ENCODE assay signal across 8 mouse cellular contexts in genomic region chr5:135168063-135169062, GRCm38 (mm10). TPM values are rescaled to one million over a fixed set of nuclear protein-coding genes. Genes with fewer than 3 reads are reported as not detected.
DNase-seq lines count a peak whose midpoint lies in the region; ATAC-seq and TF ChIP-seq lines count a peak whose summit lies in the region.

Gene Bcl7b (plus strand): TSS chr5:135168283.

- H3K27me3 ChIP-seq in E14TG2a.4 (ENCODE audit: insufficient read depth, low read length) = no peaks in the 10 kb centered on the region
- no peaks in the 10 kb centered on the region for H3K27me3 ChIP-seq in forebrain, embryonic 12.5 days
- no peaks in the 10 kb centered on the region for H3K27me3 ChIP-seq in heart, postnatal 0 days (ENCODE audit: control insufficient read depth, insufficient read depth, low read length)
- no peaks in the 10 kb centered on the region for H3K27me3 ChIP-seq in liver, embryonic 16.5 days (ENCODE audit: control insufficient read depth, insufficient read depth, low read depth, low read length)
- no peaks in the 10 kb centered on the region for H3K27me3 ChIP-seq in neural tube, embryonic 13.5 days
- H3K27me3 ChIP-seq in testis, adult 2 months (ENCODE audit: control insufficient read depth, insufficient read depth, low read length) = no peaks in the 10 kb centered on the region

- H3K27ac ChIP-seq in forebrain, embryonic 12.5 days = peak within 1 kb of the TSS; percentile 99
- peak within 1 kb of the TSS; percentile 98 for H3K27ac ChIP-seq in heart, postnatal 0 days (ENCODE audit: low read depth)
- H3K27ac ChIP-seq in liver, embryonic 16.5 days (ENCODE audit: low read length) = peak within 1 kb of the TSS; percentile 95
- H3K27ac ChIP-seq in neural tube, embryonic 13.5 days (replicated peaks) = peak within 1 kb of the TSS; percentile 100
- peak within 1 kb of the TSS; percentile 98 for H3K27ac ChIP-seq in testis, adult 2 months (ENCODE audit: control insufficient read depth, insufficient read depth, low read depth, low read length)

- H3K4me3 ChIP-seq in E14TG2a.4 (replicated peaks; ENCODE audit: low read length) = peak within 1 kb of the TSS; percentile 91
- peak within 1 kb of the TSS; percentile 74 for H3K4me3 ChIP-seq in forebrain, embryonic 12.5 days (replicated peaks)
- peak within 1 kb of the TSS; percentile 79 for H3K4me3 ChIP-seq in heart, postnatal 0 days (ENCODE audit: low read depth, low read length)
- peak within 1 kb of the TSS; percentile 91 for H3K4me3 ChIP-seq in liver, embryonic 16.5 days (ENCODE audit: low read depth, low read length)
- H3K4me3 ChIP-seq in neural tube, embryonic 13.5 days = peak within 1 kb of the TSS; percentile 65
- H3K4me3 ChIP-seq in testis, adult 2 months (ENCODE audit: control insufficient read depth, low read depth, low read length) = peak within 1 kb of the TSS; percentile 91

- peaks cover 45% of the 10 kb centered on the region for H3K36me3 ChIP-seq in E14TG2a.4 (ENCODE audit: insufficient read depth, low read length)
- H3K36me3 ChIP-seq in forebrain, embryonic 12.5 days (replicated peaks) = peaks cover 25% of the 10 kb centered on the region
- peaks cover 24% of the 10 kb centered on the region for H3K36me3 ChIP-seq in heart, postnatal 0 days (replicated peaks; ENCODE audit: control insufficient read depth, insufficient read depth, low read length)
- peaks cover 11% of the 10 kb centered on the region for H3K36me3 ChIP-seq in liver, embryonic 16.5 days (ENCODE audit: control insufficient read depth, insufficient read depth)
- peaks cover 25% of the 10 kb centered on the region for H3K36me3 ChIP-seq in neural tube, embryonic 13.5 days
- no peaks in the 10 kb centered on the region; the same call in none of the 2 replicates for H3K36me3 ChIP-seq in testis, adult 2 months (ENCODE audit: control insufficient read depth, insufficient read depth, low read length)

- peak; percentile 95 for DNase-seq in c-Kit-positive CD71-positive TER-119-positive erythroid progenitor cells, embryonic 14.5 days (ENCODE audit: low spot score)
- peak; percentile 96 for DNase-seq in heart, postnatal 0 days (ENCODE audit: low spot score)
- DNase-seq in kidney, postnatal 4 days = peak; percentile 96 to 98

- peak; percentile 69; the same call in 1 of the 2 replicates for TF ChIP-seq EP300 in heart, postnatal 0 days (IDR thresholded peaks at IDR 0.05; ENCODE audit: low read depth)

- peak; percentile 86 for TF ChIP-seq POLR2A in testis, adult 2 months (IDR thresholded peaks at IDR 0.05; ENCODE audit: control insufficient read depth, low read depth, low read length)

- whole genome bisulfite sequencing in forebrain, embryonic 12.5 days = 3% methylated on average over 95 of the region's 95 CpGs
- WGBS in heart, postnatal 0 days = 3% methylated on average over 75 of the region's 95 CpGs
- WGBS in liver, embryonic 16.5 days (ENCODE audit: insufficient replicate concordance) = 1% methylated on average over 86 of the region's 95 CpGs
- WGBS in neural tube, embryonic 13.5 days = 3% methylated on average over 71 of the region's 95 CpGs

- peak; percentile 98 for ATAC-seq in forebrain, embryonic 12.5 days (ENCODE audit: low FRiP score)
- peak; percentile 98 for ATAC-seq in heart, postnatal 0 days (ENCODE audit: insufficient read depth, low read depth)
- ATAC-seq in liver, embryonic 16.5 days (ENCODE audit: low read depth) = peak; percentile 98
- ATAC-seq in neural tube, embryonic 13.5 days (ENCODE audit: low read depth) = peak; percentile 99

- TF ChIP-seq CTCF in E14TG2a.4 (conservative IDR thresholded peaks at IDR 0.05; ENCODE audit: low read length) = no peak
- no peak for TF ChIP-seq CTCF in heart, postnatal 0 days (IDR thresholded peaks at IDR 0.05; ENCODE audit: low read depth)
- TF ChIP-seq CTCF in testis, adult 2 months (IDR thresholded peaks at IDR 0.05; ENCODE audit: control insufficient read depth, insufficient read depth, insufficient replicate concordance, low read depth, low read length) = 0 out of 2 replicates have a peak, but pooled peaks have one; percentile 2

- H3K4me2 ChIP-seq in forebrain, embryonic 12.5 days = peak within 1 kb of the TSS; percentile 89
- peak within 1 kb of the TSS; percentile 76 for H3K4me2 ChIP-seq in heart, postnatal 0 days (ENCODE audit: low read depth, low read length)
- H3K4me2 ChIP-seq in liver, embryonic 16.5 days (ENCODE audit: low read depth, low read length) = peak within 1 kb of the TSS; percentile 93
- peak within 1 kb of the TSS; percentile 98 for H3K4me2 ChIP-seq in neural tube, embryonic 13.5 days

- H3K9ac ChIP-seq in forebrain, embryonic 12.5 days = peak within 1 kb of the TSS; percentile 81
- H3K9ac ChIP-seq in heart, postnatal 0 days (replicated peaks; ENCODE audit: low read depth, low read length) = peak within 1 kb of the TSS; percentile 88
- peak within 1 kb of the TSS; percentile 95 for H3K9ac ChIP-seq in liver, embryonic 16.5 days (ENCODE audit: low read depth, low read length)
- peak within 1 kb of the TSS; percentile 95 for H3K9ac ChIP-seq in neural tube, embryonic 13.5 days

- no peaks in the 10 kb centered on the region for H3K9me3 ChIP-seq in E14TG2a.4 (ENCODE audit: low read length)
- no peaks in the 10 kb centered on the region for H3K9me3 ChIP-seq in forebrain, embryonic 12.5 days
- no peaks in the 10 kb centered on the region for H3K9me3 ChIP-seq in heart, postnatal 0 days (replicated peaks; ENCODE audit: control insufficient read depth, low read length)
- H3K9me3 ChIP-seq in liver, embryonic 16.5 days (replicated peaks; ENCODE audit: control insufficient read depth, low read length) = no peaks in the 10 kb centered on the region
- H3K9me3 ChIP-seq in neural tube, embryonic 13.5 days = no peaks in the 10 kb centered on the region

- peaks cover 67% of the 10 kb centered on the region for H3K4me1 ChIP-seq in E14TG2a.4 (replicated peaks; ENCODE audit: low read depth, low read length)
- H3K4me1 ChIP-seq in forebrain, embryonic 12.5 days = peaks cover 12% of the 10 kb centered on the region
- peaks cover 8% of the 10 kb centered on the region for H3K4me1 ChIP-seq in heart, postnatal 0 days (ENCODE audit: control insufficient read depth, insufficient read depth)
- peaks cover 21% of the 10 kb centered on the region for H3K4me1 ChIP-seq in liver, embryonic 16.5 days (ENCODE audit: control insufficient read depth, low read depth, low read length)
- peaks cover 22% of the 10 kb centered on the region for H3K4me1 ChIP-seq in neural tube, embryonic 13.5 days (replicated peaks)
- peaks cover 7% of the 10 kb centered on the region for H3K4me1 ChIP-seq in testis, adult 2 months (ENCODE audit: control insufficient read depth, insufficient read depth, low read length)

RNA-seq across cellular contexts. Expression of gene Bcl7b, which starts in this region (rescaled TPM):
- polyA plus RNA-seq in forebrain, embryonic 12.5 days (2016; fragmentation: Nextera tagmentation; extraction: Ambion mirVana) = 46.6 TPM in 2 replicates
- 10.6 and 23.2 TPM in 2 replicates for total RNA-seq in heart, postnatal 0 days (2014; rRNA removed; ENCODE audit: low replicate concordance)
- polyA plus RNA-seq in heart, postnatal 0 days (2015; fragmentation: Nextera tagmentation; extraction: Ambion mirVana) = 51.8 and 54.5 TPM in 2 replicates
- polyA plus RNA-seq in liver, embryonic 16.5 days (2015; fragmentation: Nextera tagmentation; extraction: Ambion mirVana) = 24.8 and 25.8 TPM in 2 replicates
- 49.2 and 50.0 TPM in 2 replicates for polyA plus RNA-seq in neural tube, embryonic 13.5 days (2015; fragmentation: Nextera tagmentation; extraction: Ambion mirVana)
- polyA plus RNA-seq in testis, adult 2 months (2012; rRNA removed) = 33.8 and 36.7 TPM in 2 replicates

Comparison
In these comparisons a context has a peak if more than half of its experiments do, and no peak if none do; other contexts are left out.
1. Peak in every context shown above with its lines: DNase-seq, ATAC-seq, H3K4me3 ChIP-seq and H3K27ac ChIP-seq.